Mouse (Mus musculus) cerebellum, postnatal 14 days (tissue): ENCODE results near the gene Arl3.
A peak's percentile ranks its signal among the peaks of the same experiment; 100 is the strongest.
"Not testable (repeated sequence)": the region's sequence is repeated elsewhere in the genome, so short reads cannot be mapped to it uniquely, and the experiment has no call there.

Experiments used
- DNase-seq, 2 experiments: peaks; one replicate each; pipeline ENCODE4 v3.0.0; 2021; ENCODE audit warnings: mixed read lengths in 2 of 2

The Arl3 gene

DNA sequence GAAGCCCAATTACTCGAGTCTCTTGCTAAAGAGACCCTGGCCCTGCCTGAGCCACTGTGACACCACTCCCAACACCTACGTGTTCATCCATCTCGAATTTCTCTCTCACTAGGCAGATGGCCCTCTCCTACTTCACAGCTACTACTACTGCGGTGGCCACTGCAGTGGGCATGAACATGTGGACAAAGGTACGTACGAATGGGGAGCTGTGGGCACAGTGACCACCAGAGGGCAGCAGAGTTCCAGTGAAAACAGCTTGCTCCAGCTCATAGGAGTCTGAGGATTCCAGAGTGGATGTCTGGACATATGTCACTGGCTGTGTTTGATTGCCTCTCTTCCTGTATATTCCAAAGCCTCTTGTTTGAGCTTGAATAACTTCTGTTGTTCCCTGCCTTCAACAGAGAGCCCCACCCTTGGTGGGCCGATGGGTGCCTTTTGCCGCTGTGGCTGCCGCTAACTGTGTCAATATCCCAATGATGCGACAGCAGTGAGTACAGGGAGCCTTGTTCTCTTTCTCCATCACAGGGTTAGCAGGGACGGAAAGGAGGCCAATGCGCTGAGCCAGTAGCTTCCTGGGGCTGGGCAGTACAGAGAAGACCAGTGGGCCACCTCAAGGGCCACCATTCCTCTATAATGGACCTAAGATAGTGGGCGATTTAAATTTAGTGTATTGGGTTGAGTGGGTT lies 15.0 kb upstream of the Arl3 start:
- DNase-seq, result peak; percentile 93 to 96

- DNase-seq, result no peak
Observed at GRCm38 (mm10) chr19:46575196-46575595, 2.2 kb upstream of the Arl3 start.

GRCm38 (mm10) chr19:46573990-46574389 lies 992 bp upstream of the Arl3 start:
- no peak for DNase-seq

DNA sequence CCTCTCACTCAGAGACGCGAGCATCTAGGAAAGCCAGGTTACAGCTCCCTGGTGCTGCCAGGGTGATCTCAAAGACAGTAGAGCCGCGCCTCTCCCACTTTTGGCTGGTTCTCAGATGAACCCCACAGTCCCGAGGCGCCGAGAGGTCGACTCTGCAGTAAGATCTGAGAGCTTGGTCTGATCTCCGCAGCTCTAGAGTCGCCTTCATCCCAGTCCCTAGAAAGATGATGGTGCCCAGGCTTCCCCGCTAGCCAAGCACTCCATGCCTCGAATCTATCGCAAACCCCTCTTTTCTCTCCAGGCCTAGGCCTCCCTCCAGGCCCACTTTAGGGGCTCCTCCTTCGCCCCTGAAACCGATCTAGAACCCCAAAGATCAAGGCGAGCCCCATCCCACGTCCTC lies 450 bp downstream of the Arl3 start:
- no peak for DNase-seq

DNA sequence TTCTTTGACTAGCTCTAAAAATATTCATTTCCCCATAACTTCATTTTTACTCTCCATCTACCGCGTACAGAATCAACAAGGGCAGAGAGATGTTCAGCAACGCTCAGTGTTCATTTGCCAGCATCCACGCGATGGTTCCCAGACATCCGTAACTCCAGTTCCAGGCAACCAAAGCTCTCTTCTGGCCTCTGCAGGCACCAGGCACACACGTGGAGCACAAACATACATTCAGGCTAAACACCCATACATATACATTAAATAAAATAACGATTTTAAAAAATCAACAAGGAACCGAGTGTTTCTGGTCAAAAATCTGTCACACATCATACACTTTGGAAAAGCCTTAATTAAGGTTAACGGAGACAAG lies 1.1 kb downstream of the Arl3 start:
- peak in 1 of 2 experiments; percentile 28 for DNase-seq

DNA sequence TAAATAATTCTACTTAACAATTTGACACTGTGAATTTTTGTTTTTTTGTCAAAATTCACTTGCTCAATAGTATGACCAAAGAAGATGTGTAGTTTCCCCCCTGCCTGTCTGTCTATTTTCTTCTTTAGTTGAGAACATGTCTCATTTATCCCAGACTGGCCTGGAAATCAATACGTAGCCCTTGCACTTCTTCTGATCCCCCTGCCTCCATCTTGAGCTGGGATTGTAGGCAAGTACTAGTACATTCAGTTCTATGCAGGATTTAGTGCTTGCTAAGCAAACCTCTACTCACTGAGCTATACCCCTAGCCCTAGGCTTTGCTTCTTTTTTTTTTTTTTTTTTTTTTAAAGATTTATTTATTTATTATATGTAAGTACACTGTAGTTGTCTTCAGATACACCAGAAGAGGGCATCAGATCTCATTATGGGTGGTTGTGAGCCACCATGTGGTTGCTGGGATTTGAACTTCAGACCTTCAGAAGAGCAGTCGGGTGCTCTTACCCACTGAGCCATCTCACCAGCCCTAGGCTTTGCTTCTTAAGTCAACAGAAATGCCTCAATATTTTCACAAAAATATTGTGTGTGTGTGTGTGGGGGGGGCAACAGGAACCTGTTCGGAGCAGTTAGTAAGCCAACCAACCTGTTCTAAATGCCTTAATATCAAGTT lies 1.7 kb downstream of the Arl3 start:
- not testable (repeated sequence) for DNase-seq

DNA sequence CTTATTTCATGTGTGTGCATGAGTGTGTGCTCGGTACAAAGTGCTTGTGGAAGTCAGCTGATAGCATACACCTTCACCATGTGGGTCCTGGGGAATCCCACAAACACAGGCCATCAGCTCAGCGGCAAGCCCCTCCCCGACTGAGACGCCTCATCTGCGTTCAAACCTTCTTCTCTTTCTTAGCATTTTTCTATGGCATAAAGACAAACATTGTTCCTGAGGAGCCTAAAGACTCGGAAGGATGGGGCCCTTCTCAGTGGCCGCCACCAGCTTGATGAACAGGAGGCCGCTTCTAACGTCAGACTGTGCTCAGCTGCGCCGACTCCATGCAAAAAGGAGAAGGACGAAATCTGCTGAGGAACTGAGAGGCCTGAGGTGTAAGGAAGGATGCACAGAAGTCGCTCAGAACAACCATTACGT lies 8.9 kb downstream of the Arl3 start:
- DNase-seq, result peak in 1 of 2 experiments; percentile 18

DNA sequence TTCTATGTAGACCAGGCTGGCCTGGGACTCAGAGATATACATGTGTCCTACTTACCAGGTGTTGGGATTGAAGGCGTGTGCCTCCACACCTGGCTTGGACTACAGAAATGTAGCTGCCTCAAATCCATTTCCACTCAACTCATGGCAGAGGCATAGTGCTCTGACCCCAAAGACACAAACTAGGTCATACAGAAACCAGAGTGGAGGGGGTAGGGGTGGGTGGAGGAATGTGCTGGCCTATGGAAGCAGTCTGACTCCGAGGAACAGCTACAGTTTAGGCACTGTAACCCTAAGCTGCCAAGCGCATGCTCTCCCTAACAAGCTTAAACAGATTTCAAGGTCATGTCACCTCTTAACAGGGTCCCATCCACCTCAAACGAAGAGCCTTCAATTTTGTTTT lies 9.4 kb downstream of the Arl3 start:
- no peak for DNase-seq

DNA sequence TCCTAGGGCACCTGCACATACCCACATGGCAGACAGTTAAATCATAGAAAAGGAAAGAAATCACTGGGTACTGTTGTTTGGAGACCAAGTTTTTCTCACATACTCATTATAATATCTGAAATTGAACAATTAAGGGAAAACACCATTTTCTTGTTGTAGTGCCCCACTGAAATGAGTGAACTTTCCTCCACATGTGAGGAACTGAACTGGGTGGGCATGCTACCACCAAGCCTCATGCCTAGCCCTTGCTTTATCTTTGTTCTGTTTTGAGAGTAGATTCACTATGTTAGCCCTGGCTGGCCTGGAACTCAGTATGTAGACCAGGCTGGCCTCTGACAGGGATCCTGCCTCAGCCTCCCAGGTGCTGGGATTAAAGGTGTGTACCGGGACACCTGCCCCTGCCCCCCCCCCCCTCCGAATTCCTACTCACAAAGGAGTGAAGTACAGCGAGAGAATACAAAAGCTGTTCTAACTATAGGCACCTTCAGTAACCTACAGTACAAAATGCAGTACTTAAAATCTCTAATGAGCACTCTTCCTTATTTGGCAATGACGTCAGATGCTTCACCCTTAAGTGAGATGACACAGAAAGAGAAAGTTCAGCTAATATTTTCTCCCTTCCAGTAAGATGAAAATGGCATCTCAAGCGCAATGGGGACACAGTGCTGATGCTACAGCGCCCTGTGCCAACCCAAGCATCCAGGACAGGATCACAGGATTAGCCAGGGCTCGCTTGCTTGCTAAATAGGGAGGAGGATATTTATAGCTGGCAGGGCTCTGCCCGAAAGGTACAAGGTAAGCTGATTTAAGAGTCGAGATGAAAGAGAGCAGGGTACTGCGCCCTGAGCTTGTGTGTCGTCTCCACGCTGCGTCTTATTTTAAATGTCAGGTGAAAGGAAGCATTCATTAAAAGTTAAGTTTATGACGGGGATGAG lies 10.2 kb downstream of the Arl3 start:
- DNase-seq, result peak; percentile 53 to 65

DNA sequence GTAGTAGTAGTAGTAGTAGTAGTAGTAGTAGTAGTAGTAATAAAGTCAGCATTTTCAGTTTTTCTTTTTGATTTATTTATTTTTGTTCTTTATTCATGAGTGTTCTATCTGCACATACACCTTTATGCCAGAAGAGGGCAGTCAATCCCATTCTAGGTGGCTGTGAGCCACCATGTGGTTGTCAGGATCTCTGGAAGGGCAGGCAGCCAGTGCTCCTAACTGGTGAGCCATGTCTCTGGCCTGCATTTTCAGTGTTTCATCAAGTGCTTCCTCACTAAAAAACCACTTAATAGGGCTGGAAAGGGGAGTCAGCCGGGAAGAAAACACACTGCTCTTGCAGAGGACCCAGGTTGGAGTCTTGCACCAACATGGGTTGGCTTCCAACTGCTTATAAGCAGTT lies 10.9 kb downstream of the Arl3 start:
- DNase-seq, result peak; percentile 77 to 85

GRCm38 (mm10) chr19:46558631-46559030 lies 14.4 kb downstream of the Arl3 start:
- DNase-seq, result peak; percentile 56 to 74

DNA sequence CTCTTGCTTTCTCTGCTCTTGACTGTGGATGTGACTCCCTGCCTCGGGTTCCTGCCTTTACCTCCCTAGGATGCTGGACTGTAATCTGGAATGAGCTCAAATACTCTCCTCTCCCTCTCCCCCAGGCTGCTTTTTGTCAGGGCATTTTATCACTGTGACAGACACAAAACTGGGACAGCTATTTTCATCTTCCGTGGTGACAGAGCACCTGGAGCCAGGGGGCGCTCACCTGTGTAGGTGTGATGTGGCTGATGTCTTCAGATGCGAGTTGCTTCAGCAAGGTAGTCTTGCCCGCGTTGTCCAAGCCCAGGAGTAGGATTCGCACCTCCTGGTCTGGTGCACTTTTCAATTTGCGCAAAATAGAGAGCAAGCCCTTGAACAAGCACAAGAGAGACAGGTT lies 15.0 kb downstream of the Arl3 start:
- no peak for DNase-seq

GRCm38 (mm10) chr19:46553541-46553955 lies 19.4 kb downstream of the Arl3 start:
- peak; percentile 43 to 56 for DNase-seq

- no peak for DNase-seq
Observed at GRCm38 (mm10) chr19:46552496-46552895, 20.5 kb downstream of the Arl3 start.

- no peak for DNase-seq
Observed at GRCm38 (mm10) chr19:46550385-46550784, 22.6 kb downstream of the Arl3 start.

DNA sequence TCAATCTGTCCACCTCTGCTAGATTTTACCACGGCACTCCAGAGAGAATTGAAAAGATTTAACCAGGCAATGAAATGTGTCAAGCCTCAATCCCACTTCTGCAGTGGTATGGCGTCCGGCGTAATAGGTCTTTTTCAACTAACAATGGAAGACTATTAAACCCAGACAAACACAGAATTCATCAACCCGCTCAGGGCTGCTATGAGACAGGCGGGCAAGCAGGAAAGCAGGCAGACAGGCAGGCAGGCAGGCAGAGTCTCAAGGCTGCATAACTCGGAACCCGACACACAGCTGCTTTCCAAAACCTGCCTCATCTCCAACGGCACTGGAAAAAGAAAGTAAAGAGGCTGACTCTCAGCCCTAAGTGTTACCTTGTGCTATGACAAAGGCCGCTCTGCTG lies 24.9 kb downstream of the Arl3 start:
- no peak for DNase-seq

GRCm38 (mm10) chr19:46547565-46547964 lies 25.4 kb downstream of the Arl3 start:
- DNase-seq, result no peak

- no peak for DNase-seq
Observed at GRCm38 (mm10) chr19:46542750-46543149, 30.2 kb downstream of the Arl3 start.

DNA sequence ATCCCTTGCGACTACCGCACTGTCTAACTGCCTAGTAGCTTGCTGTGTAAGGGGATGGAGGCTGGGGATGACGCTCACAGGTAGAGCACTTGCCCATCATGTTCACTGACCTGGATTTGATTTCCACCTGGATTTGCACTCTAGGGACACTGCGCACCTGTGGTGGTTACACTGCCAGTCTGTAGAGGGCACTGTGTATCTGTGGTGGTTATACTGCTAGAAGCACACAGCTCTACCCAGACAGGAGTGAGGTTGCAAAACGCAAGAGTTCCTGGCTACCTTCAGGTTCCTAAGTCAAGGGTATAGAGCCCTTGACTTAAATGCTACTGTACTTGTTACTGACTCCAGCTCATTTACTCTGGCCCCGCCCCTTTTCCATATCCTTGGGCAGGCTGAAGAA lies 34.8 kb downstream of the Arl3 start:
- DNase-seq, result peak in 1 of 2 experiments; percentile 15

DNA sequence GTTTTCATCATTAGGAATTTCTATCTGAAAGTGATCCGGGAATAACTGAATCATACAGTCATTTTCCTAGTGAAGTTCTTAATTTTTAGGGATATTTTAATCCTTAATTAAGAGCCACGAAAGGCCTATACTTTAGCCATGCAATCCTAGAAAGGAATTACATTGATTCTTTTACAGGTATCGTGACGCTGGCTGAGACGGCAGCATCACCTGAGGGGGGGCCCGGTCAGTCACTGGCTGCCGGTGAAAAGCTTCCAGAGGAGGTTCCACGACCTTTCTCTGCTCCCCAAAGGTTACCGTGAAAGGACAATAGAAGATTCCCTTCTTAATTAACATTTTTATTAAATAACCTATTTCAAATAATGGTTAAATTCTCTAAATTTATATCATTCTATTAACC lies 35.6 kb downstream of the Arl3 start:
- no peak for DNase-seq

- no peak for DNase-seq
Observed at GRCm38 (mm10) chr19:46534542-46535098, 38.4 kb downstream of the Arl3 start.

DNA sequence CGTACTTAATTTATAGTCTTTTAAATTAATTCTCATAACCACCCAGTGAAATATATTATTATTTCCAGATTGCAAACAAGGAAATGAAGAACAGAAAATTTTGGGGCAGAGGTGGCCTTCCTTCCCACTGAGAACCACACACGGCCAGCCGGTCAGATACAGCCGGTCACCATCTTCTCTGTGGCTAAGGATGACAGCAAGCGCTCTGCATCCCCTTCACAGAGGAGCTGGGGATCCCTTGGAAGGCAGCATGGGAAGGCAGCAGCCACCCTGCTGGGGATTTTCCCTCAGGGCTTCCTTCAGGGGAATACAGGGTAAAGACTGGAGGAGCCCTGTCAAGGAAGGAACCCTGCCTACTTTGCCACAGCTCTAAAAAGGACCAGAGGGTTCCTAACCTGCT lies 39.5 kb downstream of the Arl3 start:
- no peak for DNase-seq

DNA sequence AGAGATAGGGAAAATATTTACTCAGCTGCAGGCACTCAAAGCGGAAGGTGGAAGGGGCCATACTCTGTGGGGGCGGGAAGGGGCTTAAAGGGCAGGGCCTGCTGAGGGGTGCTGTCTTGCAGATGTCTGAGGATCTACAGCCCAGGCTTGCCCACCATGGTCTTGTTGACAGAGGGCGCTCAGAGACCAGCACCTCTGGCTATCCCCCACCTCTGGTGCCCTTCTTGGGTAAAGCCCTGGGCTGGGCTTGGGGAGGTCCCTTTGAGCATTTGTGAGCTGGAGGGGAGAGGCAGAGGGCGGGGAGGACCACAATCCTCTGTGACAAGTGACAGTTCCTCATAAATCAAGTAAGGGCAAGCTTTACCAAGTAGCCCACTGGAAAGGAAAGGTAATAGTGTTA lies 39.9 kb downstream of the Arl3 start:
- DNase-seq, result no peak
